In genomic region chr16:17201977-17202376, GRCm38 (mm10) we compare ENCODE assay signal across 8 mouse cellular contexts. TPM values are rescaled to one million over a fixed set of nuclear protein-coding genes. Genes with fewer than 3 reads are reported as not detected.
DNase-seq lines count a peak whose midpoint lies in the region; ATAC-seq and TF ChIP-seq lines count a peak whose summit lies in the region.

No protein-coding gene starts in this region.

- H3K36me3 ChIP-seq in lung, postnatal 0 days (ENCODE audit: insufficient read depth, low read length) = no peaks in the 10 kb centered on the region
- no peaks in the 10 kb centered on the region for H3K36me3 ChIP-seq in intestine, postnatal 0 days (ENCODE audit: control insufficient read depth, insufficient read depth)
- no peaks in the 10 kb centered on the region for H3K36me3 ChIP-seq in stomach, embryonic 16.5 days (ENCODE audit: control insufficient read depth, insufficient read depth, low read length)

- no peak overlapping the region for H3K9ac ChIP-seq in lung, postnatal 0 days (replicated peaks; ENCODE audit: low read depth)
- H3K9ac ChIP-seq in intestine, postnatal 0 days (ENCODE audit: low read depth, low read length) = no peak overlapping the region
- H3K9ac ChIP-seq in stomach, embryonic 16.5 days (ENCODE audit: low read length) = no peak overlapping the region

- H3K27ac ChIP-seq in lung, postnatal 0 days (ENCODE audit: low read length) = 0 out of 2 replicates have a peak overlapping the region, but pooled peaks have one; percentile 14
- no peak overlapping the region for H3K27ac ChIP-seq in intestine, postnatal 0 days (ENCODE audit: low read depth, low read length)
- peak overlapping the region; percentile 82 for H3K27ac ChIP-seq in stomach, embryonic 16.5 days (ENCODE audit: low read length)

- H3K4me2 ChIP-seq in lung, postnatal 0 days (replicated peaks; ENCODE audit: low read depth, low read length) = no peak overlapping the region
- no peak overlapping the region for H3K4me2 ChIP-seq in intestine, postnatal 0 days (replicated peaks; ENCODE audit: low read depth)
- H3K4me2 ChIP-seq in stomach, embryonic 16.5 days (ENCODE audit: low read depth, low read length) = no peak overlapping the region

- no peaks in the 10 kb centered on the region for H3K9me3 ChIP-seq in lung, postnatal 0 days (ENCODE audit: low read length)
- H3K9me3 ChIP-seq in intestine, postnatal 0 days (ENCODE audit: control insufficient read depth) = no peaks in the 10 kb centered on the region
- no peaks in the 10 kb centered on the region for H3K9me3 ChIP-seq in stomach, embryonic 16.5 days (replicated peaks; ENCODE audit: control insufficient read depth, low read length)

- TF ChIP-seq EP300 in lung, postnatal 0 days (IDR thresholded peaks at IDR 0.05) = no peak

- H3K4me1 ChIP-seq in lung, postnatal 0 days (ENCODE audit: insufficient read depth, low read depth, low read length) = peaks cover 7% of the 10 kb centered on the region; the same call in 1 of the 2 replicates
- H3K4me1 ChIP-seq in intestine, postnatal 0 days (replicated peaks; ENCODE audit: control insufficient read depth, insufficient read depth, low read length) = 0 out of 2 replicates have a peak, but pooled peaks cover 4% of the 10 kb centered on the region
- peaks cover 12% of the 10 kb centered on the region for H3K4me1 ChIP-seq in stomach, embryonic 16.5 days (ENCODE audit: control insufficient read depth, insufficient read depth, low read length)

- peak; percentile 32 for DNase-seq in embryo, embryonic 11 days
- no peak for DNase-seq in embryo, embryonic 9.5 days (ENCODE audit: extremely low spot score)
- peak; percentile 52 for DNase-seq in lung, postnatal 0 days (ENCODE audit: low spot score)
- DNase-seq in lung, postnatal 36 days = no peak
- DNase-seq in cerebellum, adult 11-12 months = no peak
- no peak for DNase-seq in frontal cortex, postnatal 10 days (ENCODE audit: low spot score in 2 of 2)

- WGBS in lung, postnatal 0 days = 44% methylated on average over 2 of the region's 2 CpGs
- WGBS in intestine, postnatal 0 days = 53% methylated on average over 2 of the region's 2 CpGs
- 46% methylated on average over 2 of the region's 2 CpGs for WGBS in stomach, embryonic 16.5 days

- no peak overlapping the region for H3K4me3 ChIP-seq in lung, postnatal 0 days (ENCODE audit: low read depth, low read length)
- H3K4me3 ChIP-seq in intestine, postnatal 0 days (ENCODE audit: low read depth, low read length) = no peak overlapping the region
- H3K4me3 ChIP-seq in stomach, embryonic 16.5 days (replicated peaks; ENCODE audit: low read length) = no peak overlapping the region

- peak; percentile 47 for ATAC-seq in lung, postnatal 0 days
- ATAC-seq in intestine, postnatal 0 days = peak; percentile 48
- no peak for ATAC-seq in stomach, embryonic 16.5 days (ENCODE audit: insufficient read depth, low FRiP score)

- no peaks in the 10 kb centered on the region for H3K27me3 ChIP-seq in lung, postnatal 0 days (replicated peaks; ENCODE audit: insufficient read depth, low read length)
- no peaks in the 10 kb centered on the region for H3K27me3 ChIP-seq in intestine, postnatal 0 days (replicated peaks; ENCODE audit: control insufficient read depth, insufficient read depth, low read length)
- 0 out of 2 replicates have a peak, but pooled peaks cover 3% of the 10 kb centered on the region for H3K27me3 ChIP-seq in stomach, embryonic 16.5 days (ENCODE audit: control insufficient read depth, insufficient read depth, low read length)

- peak; percentile 61 for TF ChIP-seq CTCF in lung, postnatal 0 days (IDR thresholded peaks at IDR 0.05)
- TF ChIP-seq CTCF in intestine, postnatal 0 days (IDR thresholded peaks at IDR 0.05; ENCODE audit: low read depth) = peak; percentile 68

RNA-seq across cellular contexts. Expression of gene Ube2l3, which starts 0.5 kb away (rescaled TPM):
- 197 and 200 TPM in 2 replicates for polyA plus RNA-seq in lung, postnatal 0 days (2015; fragmentation: Nextera tagmentation; extraction: Ambion mirVana)
- polyA plus RNA-seq in intestine, postnatal 0 days (2015; fragmentation: Nextera tagmentation; extraction: Ambion mirVana) = 294 and 319 TPM in 2 replicates
- polyA plus RNA-seq in stomach, embryonic 16.5 days (2015; fragmentation: Nextera tagmentation; extraction: Ambion mirVana) = 320 and 331 TPM in 2 replicates

RNA-seq across cellular contexts. Expression of gene Rimbp3, which starts 6.4 kb away (rescaled TPM):
- polyA plus RNA-seq in lung, postnatal 0 days (2015; fragmentation: Nextera tagmentation; extraction: Ambion mirVana) = 0.07 TPM in 1 of 2 replicates, not detected in the other
- polyA plus RNA-seq in intestine, postnatal 0 days (2015; fragmentation: Nextera tagmentation; extraction: Ambion mirVana) = 0.14 and 0.21 TPM in 2 replicates
- 0.44 and 0.57 TPM in 2 replicates for polyA plus RNA-seq in stomach, embryonic 16.5 days (2015; fragmentation: Nextera tagmentation; extraction: Ambion mirVana)

RNA-seq across cellular contexts. Expression of gene Hic2, which starts 31.4 kb away (rescaled TPM):
- 2.0 and 2.2 TPM in 2 replicates for polyA plus RNA-seq in lung, postnatal 0 days (2015; fragmentation: Nextera tagmentation; extraction: Ambion mirVana)
- polyA plus RNA-seq in intestine, postnatal 0 days (2015; fragmentation: Nextera tagmentation; extraction: Ambion mirVana) = 1.4 and 1.9 TPM in 2 replicates
- polyA plus RNA-seq in stomach, embryonic 16.5 days (2015; fragmentation: Nextera tagmentation; extraction: Ambion mirVana) = 4.5 and 4.9 TPM in 2 replicates

RNA-seq across cellular contexts. Expression of gene Ccdc116, which starts 54.9 kb away (rescaled TPM):
- polyA plus RNA-seq in lung, postnatal 0 days (2015; fragmentation: Nextera tagmentation; extraction: Ambion mirVana) = 0.08 and 0.13 TPM in 2 replicates
- polyA plus RNA-seq in intestine, postnatal 0 days (2015; fragmentation: Nextera tagmentation; extraction: Ambion mirVana) = 1.7 and 2.0 TPM in 2 replicates
- polyA plus RNA-seq in stomach, embryonic 16.5 days (2015; fragmentation: Nextera tagmentation; extraction: Ambion mirVana) = 1.6 TPM in 2 replicates

RNA-seq across cellular contexts. Expression of gene Ydjc, which starts 57.6 kb away (rescaled TPM):
- 1.6 TPM in 2 replicates for polyA plus RNA-seq in lung, postnatal 0 days (2015; fragmentation: Nextera tagmentation; extraction: Ambion mirVana)
- 24.6 and 28.8 TPM in 2 replicates for polyA plus RNA-seq in intestine, postnatal 0 days (2015; fragmentation: Nextera tagmentation; extraction: Ambion mirVana)
- 15.9 and 20.2 TPM in 2 replicates for polyA plus RNA-seq in stomach, embryonic 16.5 days (2015; fragmentation: Nextera tagmentation; extraction: Ambion mirVana)

Comparison
In these comparisons a context has a peak if more than half of its experiments do, and no peak if none do; other contexts are left out.
1. DNase-seq: peak in embryo, embryonic 11 days (single experiment) and lung, postnatal 0 days (single experiment); none in embryo, embryonic 9.5 days (single experiment), lung, postnatal 36 days (single experiment), cerebellum, adult 11-12 months (single experiment) and frontal cortex, postnatal 10 days (0 of 2).